Mouse (Mus musculus) regulatory T cell (primary cell): Measurements from ENCODE around the gene Bcl2.
"Not testable (repeated sequence)": the region's sequence is repeated elsewhere in the genome, so short reads cannot be mapped to it uniquely, and the experiment has no call there.

Source experiments
- in situ Hi-C: fragments of 300-600 bp; cut with MboI, MseI; formaldehyde crosslinking; loops from one replicate; pipeline ENCODE4 v1.15.1; 2025; ENCODE audit warnings: high pct_unique_total_duplicates

Bcl2 gene

GRCm38 (mm10) chr1:106560105-106560504 is 154.0 kb downstream of the Bcl2 start:
- in situ Hi-C loops, result loop anchor here (5.0 kb wide), 1 partner anchor 52 kb away; no protein-coding TSS in a partner anchor

GRCm38 (mm10) chr1:106559116-106559605 is 154.9 kb downstream of the Bcl2 start:
- in situ Hi-C loops, result no loop called here

- in situ Hi-C loops, result no loop called here
These were observed 158.4 kb downstream of the Bcl2 start for GRCm38 (mm10) chr1:106555498-106556168.

- in situ Hi-C loops, result no loop called here
These were observed 159.9 kb downstream of the Bcl2 start for GRCm38 (mm10) chr1:106553846-106554802.

- in situ Hi-C loops, result no loop called here
These were observed 161.2 kb downstream of the Bcl2 start for GRCm38 (mm10) chr1:106552856-106553255.

GRCm38 (mm10) chr1:106550580-106550979 is 163.5 kb downstream of the Bcl2 start:
- in situ Hi-C loops, result no loop called here

GRCm38 (mm10) chr1:106549025-106549424 is 165.0 kb downstream of the Bcl2 start:
- in situ Hi-C loops, result no loop called here

GRCm38 (mm10) chr1:106544817-106545612 is 169.1 kb downstream of the Bcl2 start:
- in situ Hi-C loops, result no loop called here

- in situ Hi-C loops, result no loop called here
These were observed 171.3 kb downstream of the Bcl2 start for GRCm38 (mm10) chr1:106542731-106543130.

GRCm38 (mm10) chr1:106541851-106542250 is 172.2 kb downstream of the Bcl2 start:
- in situ Hi-C loops, result no loop called here

GRCm38 (mm10) chr1:106540130-106540529 is 173.9 kb downstream of the Bcl2 start:
- in situ Hi-C loops, result no loop called here

GRCm38 (mm10) chr1:106539029-106539428 is 175.0 kb downstream of the Bcl2 start:
- in situ Hi-C loops, result no loop called here

GRCm38 (mm10) chr1:106534835-106535234 is 179.2 kb downstream of the Bcl2 start:
- in situ Hi-C loops, result not testable (repeated sequence)

GRCm38 (mm10) chr1:106529570-106529969 is 184.5 kb downstream of the Bcl2 start:
- in situ Hi-C loops, result no loop called here

- in situ Hi-C loops, result no loop called here
These were observed 186.5 kb downstream of the Bcl2 start for GRCm38 (mm10) chr1:106527537-106527936.

- in situ Hi-C loops, result no loop called here
These were observed 187.3 kb downstream of the Bcl2 start for GRCm38 (mm10) chr1:106526751-106527150.

GRCm38 (mm10) chr1:106526112-106526511 is 188.0 kb downstream of the Bcl2 start:
- in situ Hi-C loops, result no loop called here

GRCm38 (mm10) chr1:106523741-106524140 is 190.3 kb downstream of the Bcl2 start:
- in situ Hi-C loops, result loop anchor here (25.0 kb wide), 1 partner anchor 214 kb away; no protein-coding TSS in a partner anchor

GRCm38 (mm10) chr1:106523009-106523408 is 191.1 kb downstream of the Bcl2 start:
- in situ Hi-C loops, result loop anchor here (25.0 kb wide), 1 partner anchor 214 kb away; no protein-coding TSS in a partner anchor

GRCm38 (mm10) chr1:106517591-106518177 is 196.4 kb downstream of the Bcl2 start:
- in situ Hi-C loops, result loop anchor here (10.0 to 25.0 kb wide), 2 partner anchors 97 to 220 kb away; no protein-coding TSS in a partner anchor

GRCm38 (mm10) chr1:106517099-106517498 is 197.0 kb downstream of the Bcl2 start:
- in situ Hi-C loops, result loop anchor here (10.0 to 25.0 kb wide), 2 partner anchors 98 to 220 kb away; no protein-coding TSS in a partner anchor
